Mouse (Mus musculus) gastrocnemius, postnatal 36 days (tissue): ENCODE results near the gene Adgrl2. TPM values are rescaled to one million over a fixed set of nuclear protein-coding genes. Genes with fewer than 3 reads are reported as not detected.

Source experiments
- DNase-seq, 2 experiments: peaks; one replicate each; pipeline ENCODE4 v3.0.0; 2022
- intact Hi-C: fragments of 180-260 bp; cut with DNase I; formaldehyde crosslinking; loops from one replicate; pipeline ENCODE4 v1.15.1; 2025
- total RNA-seq, 2 experiments: library from RNA; stranded (reverse); gene quantifications; 2 replicates each; pipeline ENCODE4 v1.2.3; 2021

The Adgrl2 gene
- total RNA-seq, 2 experiments from 2014 or later: 10.4 to 10.6 TPM

DNA sequence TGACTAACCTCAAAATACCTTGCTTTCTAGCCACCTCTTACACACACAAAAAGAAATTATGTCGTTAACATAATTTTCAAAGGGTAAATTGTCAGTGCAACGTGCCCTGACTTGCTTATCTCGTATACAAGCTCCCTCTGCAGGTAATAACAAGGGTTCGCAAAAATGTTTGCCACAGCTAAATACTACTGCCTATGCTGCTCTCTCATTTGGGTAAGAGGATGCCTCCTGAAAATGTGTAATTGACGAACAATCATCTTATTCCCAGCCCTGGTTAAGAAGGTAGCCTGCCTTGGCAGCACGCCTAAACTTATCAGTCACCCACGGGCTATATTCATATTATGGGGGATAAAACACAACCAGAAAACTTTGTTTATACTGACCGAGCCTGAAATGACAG lies 11.8 kb downstream of the Adgrl2 start:
- intact Hi-C loops: no loop called here
- no peak for DNase-seq

DNA sequence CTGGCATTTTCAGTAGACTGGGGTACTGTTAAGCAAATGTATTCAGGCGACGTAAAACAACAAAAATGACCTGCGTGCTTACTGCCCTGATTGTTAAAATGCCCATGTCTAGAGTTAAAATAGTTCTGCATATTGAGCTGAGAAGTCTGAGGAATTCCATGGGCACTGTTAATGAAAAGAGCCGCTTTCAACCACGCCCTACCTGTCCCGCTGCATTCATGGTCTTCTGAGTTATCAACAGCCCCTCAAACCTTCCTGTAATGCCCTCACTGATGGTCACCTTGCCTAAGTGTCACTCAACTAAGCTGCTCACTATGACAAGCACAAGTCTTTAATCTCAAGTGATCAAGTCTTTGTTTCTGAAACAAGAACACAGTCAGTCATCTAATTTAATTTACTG lies 12.5 kb downstream of the Adgrl2 start:
- intact Hi-C loops: no loop called here

GRCm38 (mm10) chr3:148977124-148977529 lies 13.2 kb downstream of the Adgrl2 start:
- DNase-seq: no peak
- intact Hi-C loops: no loop called here

More for the DNA sequence above, 12.5 kb downstream of the Adgrl2 start:
- DNase-seq: no peak

DNA sequence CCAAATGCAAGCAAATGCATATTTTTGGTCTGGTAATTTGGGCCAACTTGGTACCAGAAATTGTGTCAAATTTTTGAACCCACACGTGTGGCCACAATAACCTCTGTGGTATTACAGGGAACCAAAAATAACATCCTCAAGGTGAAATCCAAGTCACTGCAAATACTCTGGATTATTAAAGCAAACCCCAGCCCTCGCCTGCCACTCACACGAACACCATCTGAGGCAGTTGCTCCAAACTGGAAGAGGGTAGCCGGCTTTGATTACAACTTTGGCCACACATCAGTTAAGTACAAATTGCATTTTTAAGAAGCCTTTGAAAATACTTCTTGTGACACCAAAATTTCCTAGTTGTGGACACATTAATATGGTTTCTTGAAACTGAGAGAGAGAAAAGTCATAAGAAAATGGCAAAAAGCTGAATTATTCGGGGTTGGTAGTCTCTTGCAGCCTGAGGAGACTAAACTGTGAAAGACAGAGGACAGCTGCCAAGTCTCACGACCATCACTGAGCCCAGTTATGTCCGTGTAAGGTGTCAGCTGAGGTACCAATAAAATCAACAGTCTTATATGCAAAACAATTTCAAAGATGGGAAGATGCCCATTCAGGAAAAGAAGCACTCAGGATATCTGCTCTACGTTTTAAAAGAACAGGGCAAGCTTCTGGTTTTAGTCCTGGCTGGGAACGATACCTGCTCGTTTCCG lies 18.3 kb downstream of the Adgrl2 start:
- intact Hi-C loops: no loop called here
- no peak for DNase-seq

- intact Hi-C loops: no loop called here
- no peak for DNase-seq
Measured at GRCm38 (mm10) chr3:148964991-148965605, 25.3 kb downstream of the Adgrl2 start.

- DNase-seq: no peak
- intact Hi-C loops: no loop called here
Measured at GRCm38 (mm10) chr3:148963381-148964044, 26.8 kb downstream of the Adgrl2 start.

GRCm38 (mm10) chr3:148961611-148962010 lies 28.7 kb downstream of the Adgrl2 start:
- no peak for DNase-seq
- intact Hi-C loops: no loop called here

- intact Hi-C loops: no loop called here
- no peak for DNase-seq
Measured at GRCm38 (mm10) chr3:148960751-148961289, 29.5 kb downstream of the Adgrl2 start.

DNA sequence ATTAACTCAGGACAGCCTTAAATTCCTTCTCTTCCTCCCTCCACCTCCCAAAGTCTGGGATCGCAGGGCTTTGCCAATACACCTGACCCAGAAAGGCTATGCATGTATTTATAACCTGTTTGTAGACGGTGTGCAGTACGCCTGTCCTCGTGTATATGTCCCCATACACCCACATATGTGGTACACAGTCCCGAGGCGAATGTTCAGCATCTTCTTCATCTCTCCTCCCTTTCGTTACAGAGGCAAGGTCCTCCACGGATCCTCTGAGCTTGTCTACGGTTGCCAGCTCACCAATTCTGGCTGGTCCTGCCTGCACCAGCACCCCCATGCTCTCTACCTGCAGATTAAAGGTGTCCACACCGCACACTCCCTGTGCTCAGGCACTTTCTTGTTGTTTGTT lies 30.1 kb downstream of the Adgrl2 start:
- no peak for DNase-seq
- intact Hi-C loops: no loop called here

GRCm38 (mm10) chr3:148959327-148960025 lies 30.9 kb downstream of the Adgrl2 start:
- peak in 1 of 2 experiments; percentile 47 for DNase-seq

DNA sequence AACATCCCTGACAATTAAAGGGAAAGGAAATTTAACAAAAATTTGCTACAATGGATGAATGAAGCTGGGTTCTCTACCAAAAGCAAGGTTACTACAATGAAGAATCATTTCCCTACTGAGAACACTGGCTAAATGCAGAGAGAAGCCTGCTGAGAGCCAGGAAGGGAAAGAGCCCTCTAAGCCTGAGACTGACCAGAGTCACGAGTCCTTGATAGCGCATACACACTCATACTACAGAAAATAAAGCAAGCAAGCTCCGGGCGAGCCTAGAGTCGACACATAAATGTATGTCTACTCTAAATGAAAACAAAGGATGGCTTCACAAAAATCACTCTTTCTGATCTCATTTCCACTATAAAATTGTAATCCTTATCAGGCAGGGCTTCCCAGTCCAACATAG lies 31.6 kb downstream of the Adgrl2 start:
- DNase-seq: no peak
- intact Hi-C loops: no loop called here

More at GRCm38 (mm10) chr3:148959327-148960025, 30.9 kb downstream of the Adgrl2 start:
- intact Hi-C loops: no loop called here

- no peak for DNase-seq
- intact Hi-C loops: no loop called here
Measured at GRCm38 (mm10) chr3:148958185-148958584, 32.2 kb downstream of the Adgrl2 start.

DNA sequence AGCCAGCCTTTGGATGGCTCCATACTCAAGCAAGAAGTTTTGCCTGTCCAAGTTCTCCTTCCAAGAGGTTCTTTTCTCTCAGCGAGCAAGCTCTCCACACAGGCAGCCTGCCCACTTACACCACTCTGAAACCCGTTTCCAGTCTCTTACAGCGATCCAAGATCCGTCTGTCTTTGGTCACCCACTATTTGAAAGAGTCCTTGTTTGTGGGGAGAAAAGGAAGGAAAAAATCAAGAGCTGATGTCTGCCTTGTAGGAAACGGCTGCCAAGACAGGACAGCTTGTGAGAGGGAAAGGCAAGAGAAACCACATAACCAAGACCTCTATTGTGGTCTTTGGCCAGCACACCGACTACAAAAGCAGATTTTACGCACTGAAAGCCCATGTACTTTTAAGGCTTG lies 33.5 kb downstream of the Adgrl2 start:
- DNase-seq: no peak
- intact Hi-C loops: no loop called here

DNA sequence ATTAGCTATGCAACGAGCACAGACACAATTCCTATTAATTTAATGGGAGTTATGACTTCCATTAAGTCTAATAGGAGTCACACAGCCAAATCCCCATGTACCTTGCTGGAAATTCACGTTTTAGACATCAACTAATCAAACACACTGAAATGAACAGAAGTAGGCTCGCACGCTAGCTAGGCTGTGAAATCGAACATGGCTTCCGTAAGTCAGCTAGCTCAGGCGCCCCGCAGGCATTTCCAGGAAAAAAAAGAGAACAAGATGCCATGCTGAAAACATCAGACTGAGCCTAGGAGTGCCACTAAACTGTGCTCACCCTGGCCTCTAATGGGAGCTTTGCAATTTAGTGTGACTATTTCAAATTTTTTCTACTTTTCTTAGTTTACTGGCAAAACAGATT lies 40.6 kb downstream of the Adgrl2 start:
- no peak for DNase-seq
- intact Hi-C loops: no loop called here

DNA sequence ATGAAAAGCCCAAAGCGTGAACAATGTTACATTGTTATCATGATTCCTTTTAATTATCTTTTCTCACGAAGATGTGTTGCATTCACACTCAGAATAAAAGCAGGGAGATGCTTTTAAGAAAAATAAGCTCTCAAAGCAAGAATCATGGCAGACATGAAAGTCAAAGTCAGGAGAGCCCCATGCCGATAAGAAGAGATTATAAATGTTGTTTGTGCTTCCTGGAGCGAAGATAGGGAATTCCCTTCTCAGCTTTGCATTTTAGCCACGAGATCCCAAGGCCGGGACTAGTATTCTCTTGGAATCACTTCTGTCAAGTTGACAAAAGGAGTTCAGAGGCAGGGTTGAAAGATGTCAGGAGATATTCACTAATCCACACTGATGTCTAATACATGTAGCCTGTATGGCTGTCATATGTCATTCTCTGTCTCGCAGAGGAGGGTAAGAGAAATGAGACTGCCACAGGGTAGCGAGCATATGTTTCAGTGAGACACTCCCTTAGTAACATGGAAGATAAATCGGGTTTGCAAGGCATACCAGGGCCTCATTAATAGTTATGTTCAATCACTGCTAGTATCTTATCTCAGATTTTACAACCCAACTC lies 42.5 kb downstream of the Adgrl2 start:
- intact Hi-C loops: no loop called here
- no peak for DNase-seq

GRCm38 (mm10) chr3:148947266-148947665 lies 43.1 kb downstream of the Adgrl2 start:
- DNase-seq: no peak

GRCm38 (mm10) chr3:148945534-148945933 lies 44.8 kb downstream of the Adgrl2 start:
- intact Hi-C loops: no loop called here
- DNase-seq: no peak

More at GRCm38 (mm10) chr3:148947266-148947665, 43.1 kb downstream of the Adgrl2 start:
- intact Hi-C loops: no loop called here

- no peak for DNase-seq
- intact Hi-C loops: no loop called here
Measured at GRCm38 (mm10) chr3:148939457-148939856, 50.9 kb downstream of the Adgrl2 start.

- intact Hi-C loops: no loop called here
Measured at GRCm38 (mm10) chr3:148935056-148935455, 55.3 kb downstream of the Adgrl2 start.

DNA sequence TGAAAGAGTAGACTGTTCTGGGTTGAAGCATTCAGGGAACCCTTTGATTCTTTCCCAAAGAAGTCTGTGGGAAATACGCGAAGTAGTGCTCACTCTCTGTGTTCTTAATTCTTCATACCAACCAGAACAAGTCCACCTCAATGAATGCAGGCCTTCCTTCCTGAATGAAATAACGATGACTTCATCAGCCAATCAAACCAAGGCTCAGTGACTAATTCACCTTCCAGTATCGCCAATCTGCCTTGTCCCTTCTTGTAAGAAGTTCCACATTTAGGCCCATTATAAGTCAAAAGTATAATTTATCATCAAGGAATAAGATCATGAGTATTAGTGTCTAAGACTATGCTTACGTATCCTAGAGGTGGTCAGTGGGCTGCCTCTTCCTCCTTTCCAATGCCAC lies 56.1 kb downstream of the Adgrl2 start:
- DNase-seq: no peak
- intact Hi-C loops: no loop called here

More at GRCm38 (mm10) chr3:148935056-148935455, 55.3 kb downstream of the Adgrl2 start:
- DNase-seq: no peak
